Mouse (Mus musculus) intestine, embryonic 14.5 days (tissue): Measurements from ENCODE around the gene Samd7. TPM values are rescaled to one million over a fixed set of nuclear protein-coding genes. Genes with fewer than 3 reads are reported as not detected.
A peak's percentile ranks its signal among the peaks of the same experiment; 100 is the strongest.
"Not testable (repeated sequence)": the region's sequence is repeated elsewhere in the genome, so short reads cannot be mapped to it uniquely, and the experiment has no call there.

Source experiments
- ATAC-seq: fragments of 200-750 bp; cut with Nextera tagmentation; replicated peaks from 2 replicates; pipeline ENCODE4 v1.8.0; 2017; ENCODE audit warnings: low read depth, moderate number of reproducible peaks, moderate TSS enrichment, moderate library complexity; ENCODE audit not compliant: low FRiP score, low TSS enrichment
- DNase-seq: peaks from one replicate; pipeline ENCODE4 v3.0.0-alpha.2; 2018; ENCODE audit warnings: low spot score
- H3K27ac ChIP-seq: fragments of 300-500 bp; sonication (generic); 2 replicates; pipeline ENCODE4 v1.5.1; 2014; ENCODE audit warnings: low read depth, mild to moderate bottlenecking, control low read depth
- H3K27me3 ChIP-seq: fragments of 300-500 bp; sonication (generic); replicated peaks from 2 replicates; pipeline ENCODE4 v1.6.1; 2014; ENCODE audit warnings: low read length, control low read depth; ENCODE audit not compliant: control insufficient read depth, insufficient read depth
- H3K36me3 ChIP-seq: fragments of 300-500 bp; sonication (generic); 2 replicates; pipeline ENCODE4 v1.6.1; 2014; ENCODE audit warnings: low read length, control low read depth; ENCODE audit not compliant: control insufficient read depth, insufficient read depth
- H3K4me1 ChIP-seq: fragments of 300-500 bp; sonication (generic); replicated peaks from 2 replicates; pipeline ENCODE4 v1.6.1; 2014; ENCODE audit warnings: low read length, control low read depth, mixed read lengths; ENCODE audit not compliant: control insufficient read depth, insufficient read depth
- H3K4me2 ChIP-seq: fragments of 300-500 bp; sonication (generic); 2 replicates; pipeline ENCODE4 v1.6.1; 2014; ENCODE audit warnings: low read length
- H3K4me3 ChIP-seq: fragments of 300-500 bp; sonication (generic); 2 replicates; pipeline ENCODE4 v1.5.1; 2014; ENCODE audit warnings: low read depth, low read length, control low read depth, mixed read lengths
- H3K9ac ChIP-seq: fragments of 300-500 bp; sonication (generic); 2 replicates; pipeline ENCODE4 v1.6.1; 2014; ENCODE audit warnings: mild to moderate bottlenecking, low read length
- H3K9me3 ChIP-seq: fragments of 300-500 bp; sonication (generic); 2 replicates; pipeline ENCODE4 v1.6.1; 2016; ENCODE audit warnings: low read length, control low read depth; ENCODE audit not compliant: control insufficient read depth
- WGBS: fragments of 180-500 bp; shearing (Covaris S2); extraction: QIAGEN DNeasy Blood & Tissue Kit; methylation state at CpG from one replicate; pipeline ENCODE4 v1.1.7; 2014; 5-methylcytosine and 5-hydroxymethylcytosine counted together
- polyA plus RNA-seq: library from polyadenylated mRNA; unstranded; fragments of >200 nt; fragmentation: Nextera tagmentation; extraction: Ambion mirVana; gene quantifications from 2 replicates; pipeline ENCODE4 v1.2.1, GENCODE M21; 2014

Samd7 gene
- polyA plus RNA-seq: not detected in 2 replicates

- ATAC-seq (no peak), DNase-seq (no peak)
- Histone ChIP-seq H3K9ac (no peak within 1 kb of the TSS), H3K36me3 (no peaks in the 10 kb centered on the region), H3K27me3 (no peaks in the 10 kb centered on the region), H3K27ac (no peak within 1 kb of the TSS), H3K4me1 (no peaks in the 10 kb centered on the region), H3K4me3 (no peak within 1 kb of the TSS), H3K9me3 (no peaks in the 10 kb centered on the region), H3K4me2 (no peak within 1 kb of the TSS)
- WGBS: 75% methylated on average over 7 of the region's 7 CpGs
Observed at GRCm38 (mm10) chr3:30746006-30746405, at the start of gene Samd7. TSS of gene Samd7 (plus strand) at chr3:30746293.

DNA sequence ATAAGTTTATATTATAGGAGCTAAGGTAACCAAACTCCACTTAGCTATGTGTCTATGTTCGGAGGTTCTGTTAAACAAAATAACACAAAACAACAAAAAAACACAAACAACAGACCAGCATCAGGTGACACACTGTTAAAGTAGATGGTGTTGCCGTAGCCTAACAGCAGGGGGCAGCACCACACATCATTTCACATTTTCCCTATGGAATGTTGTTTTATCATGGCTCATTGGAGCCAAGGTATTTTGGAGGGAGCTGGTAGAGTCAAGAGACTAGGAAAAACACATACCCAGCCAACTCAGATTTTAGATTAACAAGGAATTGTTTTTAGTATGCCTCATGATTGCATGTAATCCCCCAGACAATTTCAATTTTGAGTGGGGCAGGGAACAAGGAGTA is 49.7 kb upstream of the Samd7 start:
- no peaks in the 10 kb centered on the region for H3K27me3 ChIP-seq
- H3K9me3 ChIP-seq: no peaks in the 10 kb centered on the region
- ATAC-seq (no peak), DNase-seq (peak; percentile 80)
- no peak overlapping the region for H3K27ac ChIP-seq
- no peak overlapping the region for H3K4me2 ChIP-seq
- H3K36me3 ChIP-seq: no peaks in the 10 kb centered on the region
- no peak overlapping the region for H3K9ac ChIP-seq
- 16% methylated on average over 2 of the region's 2 CpGs for WGBS
- H3K4me3 ChIP-seq: no peak overlapping the region
- 0 out of 2 replicates have a peak, but pooled peaks cover 4% of the 10 kb centered on the region for H3K4me1 ChIP-seq

- H3K27ac ChIP-seq: no peak overlapping the region
- no peak; the same call in 1 of the 2 replicates for ATAC-seq
- H3K4me2 ChIP-seq: no peak overlapping the region
- WGBS: 43% methylated on average over 4 of the region's 4 CpGs
- H3K9me3 ChIP-seq: no peaks in the 10 kb centered on the region
- no peak for DNase-seq
- no peak overlapping the region for H3K9ac ChIP-seq
- H3K27me3 ChIP-seq: no peaks in the 10 kb centered on the region
- H3K4me1 ChIP-seq: 0 out of 2 replicates have a peak, but pooled peaks cover 4% of the 10 kb centered on the region
- H3K4me3 ChIP-seq: no peak overlapping the region
- no peaks in the 10 kb centered on the region for H3K36me3 ChIP-seq
Observed at GRCm38 (mm10) chr3:30697891-30698290, 48.2 kb upstream of the Samd7 start.

GRCm38 (mm10) chr3:30699711-30700505 is 46.2 kb upstream of the Samd7 start, which contains the start of gene Lrrc31:
TSS of gene Lrrc31 (minus strand) at chr3:30699843.
- H3K4me2 ChIP-seq, H3K9ac ChIP-seq, H3K36me3 ChIP-seq, H3K9me3 ChIP-seq, H3K27me3 ChIP-seq, H3K4me3 ChIP-seq, DNase-seq, H3K27ac ChIP-seq, H3K4me1 ChIP-seq, ATAC-seq: not testable (repeated sequence)
- 83% methylated on average over 6 of the region's 6 CpGs for WGBS

DNA sequence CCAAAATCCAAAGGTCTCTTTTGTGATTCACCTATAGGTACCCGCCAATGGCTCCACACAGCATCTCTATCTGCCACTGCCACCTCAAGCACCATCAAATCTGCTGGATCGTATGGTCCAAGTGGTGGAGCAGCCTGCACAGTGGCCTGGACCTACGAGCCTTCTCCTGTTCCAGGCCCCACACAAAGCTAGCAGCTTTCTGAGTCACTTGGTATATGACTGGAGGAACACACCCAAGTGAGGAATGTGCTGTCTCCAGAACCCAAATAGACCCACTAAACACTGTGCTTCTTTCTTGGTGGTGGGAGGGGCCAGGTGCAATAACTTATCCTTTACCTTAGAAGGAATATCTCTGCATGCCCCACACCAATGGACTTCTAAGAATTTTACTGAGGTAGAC is 40.1 kb upstream of the Samd7 start:
- H3K9ac ChIP-seq: no peak overlapping the region
- 82% methylated on average over 3 of the region's 3 CpGs for WGBS
- no peaks in the 10 kb centered on the region for H3K4me1 ChIP-seq
- H3K4me2 ChIP-seq: no peak overlapping the region
- no peaks in the 10 kb centered on the region for H3K9me3 ChIP-seq
- H3K36me3 ChIP-seq: no peaks in the 10 kb centered on the region
- no peaks in the 10 kb centered on the region for H3K27me3 ChIP-seq
- ATAC-seq (no peak), DNase-seq (no peak)
- H3K4me3 ChIP-seq: no peak overlapping the region
- H3K27ac ChIP-seq: no peak overlapping the region

- Histone ChIP-seq H3K9ac (no peak overlapping the region), H3K4me1 (no peaks in the 10 kb centered on the region), H3K4me3 (no peak overlapping the region), H3K27me3 (no peaks in the 10 kb centered on the region), H3K9me3 (no peaks in the 10 kb centered on the region), H3K4me2 (no peak overlapping the region), H3K27ac (no peak overlapping the region), H3K36me3 (no peaks in the 10 kb centered on the region)
- 81% methylated on average over 4 of the region's 4 CpGs for WGBS
- no peak for DNase-seq
- no peak for ATAC-seq
Observed at GRCm38 (mm10) chr3:30706614-30707276, 39.3 kb upstream of the Samd7 start.

DNA sequence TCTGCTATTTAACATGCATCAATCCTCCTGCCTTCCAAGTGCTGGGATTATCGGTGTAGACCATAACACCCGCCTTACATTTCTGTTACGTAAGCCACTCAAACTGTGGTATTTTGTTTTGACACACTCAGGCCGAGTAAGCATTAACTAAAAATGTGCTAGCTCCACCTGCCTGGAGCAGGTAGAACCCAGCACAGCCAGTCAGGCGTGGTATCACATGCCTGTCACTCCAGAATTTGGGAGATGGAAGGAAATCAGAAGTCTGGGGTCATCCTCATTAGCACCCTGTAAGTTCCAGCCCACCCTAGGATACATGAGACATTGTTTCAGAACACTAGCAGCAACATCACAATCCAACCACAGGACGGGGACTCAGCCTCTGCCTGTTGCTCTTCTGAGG is 35.9 kb upstream of the Samd7 start:
- Histone ChIP-seq H3K4me1 (no peaks in the 10 kb centered on the region), H3K9ac (no peak overlapping the region), H3K9me3 (no peaks in the 10 kb centered on the region), H3K36me3 (no peaks in the 10 kb centered on the region), H3K4me2 (no peak overlapping the region), H3K27ac (no peak overlapping the region), H3K27me3 (no peaks in the 10 kb centered on the region), H3K4me3 (no peak overlapping the region)
- 80% methylated on average over 6 of the region's 6 CpGs for WGBS
- ATAC-seq (no peak), DNase-seq (no peak)

GRCm38 (mm10) chr3:30713334-30713733 is 32.8 kb upstream of the Samd7 start:
- H3K9ac ChIP-seq: no peak overlapping the region
- no peak overlapping the region for H3K4me3 ChIP-seq
- H3K36me3 ChIP-seq: no peaks in the 10 kb centered on the region
- WGBS: 69% methylated on average over 1 of the region's 1 CpGs
- H3K4me2 ChIP-seq: no peak overlapping the region
- H3K27me3 ChIP-seq: no peaks in the 10 kb centered on the region
- DNase-seq: no peak
- no peaks in the 10 kb centered on the region for H3K9me3 ChIP-seq
- ATAC-seq: no peak
- H3K4me1 ChIP-seq: no peaks in the 10 kb centered on the region
- no peak overlapping the region for H3K27ac ChIP-seq
